Mouse (Mus musculus): ENCODE measurements around the gene Cuedc1. TPM values are rescaled to one million over a fixed set of nuclear protein-coding genes. Genes with fewer than 3 reads are reported as not detected.

Gene Cuedc1
- total and polyA plus RNA-seq, 3 experiments, result 1.0 to 4.8 TPM; not detected in 1

- peaks cover 31 to 33% of the 10 kb centered on the region in 2 experiments for H3K36me3 ChIP-seq (ENCODE audit: control insufficient read depth in 1 of 2, insufficient read depth in 2 of 2, low read length in 2 of 2)
- peak; percentile 41 for DNase-seq (ENCODE audit: low read depth, low spot score)
- no peak for TF ChIP-seq HCFC1 (IDR thresholded peaks at IDR 0.05; ENCODE audit: low read depth, low read length)
- peak in 1 of 2 experiments; percentile 22; a peak in 1 of 4 replicates for TF ChIP-seq POLR2A (IDR thresholded peaks at IDR 0.05; ENCODE audit: control insufficient read depth in 1 of 2, insufficient read depth in 1 of 2, low read depth in 1 of 2, low read length in 2 of 2, poor library complexity in 1 of 2)
Measured at GRCm38 (mm10) chr11:88053821-88054220, 44.0 kb upstream of the Cuedc1 start.

GRCm38 (mm10) chr11:88054589-88054988, 43.3 kb upstream of the Cuedc1 start:
- H3K4me1 ChIP-seq (ENCODE audit: control insufficient read depth in 1 of 2, insufficient read depth in 2 of 2, low read length in 2 of 2), result peaks cover 5 to 9% of the 10 kb centered on the region in 2 experiments
- no peak for TF ChIP-seq EP300 (IDR thresholded peaks at IDR 0.05; ENCODE audit: low read depth in 1 of 2, low read length in 2 of 2)
- peak; percentile 42; the same call in 1 of the 2 replicates for TF ChIP-seq MYC (IDR thresholded peaks at IDR 0.05; ENCODE audit: low read depth, low read length)
- TF ChIP-seq CTCF (IDR thresholded peaks at IDR 0.05 in 2 of 3, conservative IDR thresholded peaks at IDR 0.05 in 1 of 3; ENCODE audit: control insufficient read depth in 1 of 3, insufficient read depth in 1 of 3, low read depth in 2 of 3, low read length in 3 of 3, poor library complexity in 1 of 3, severe bottlenecking in 1 of 3), result peak; percentile 30 to 80 (median 67); a peak in 5 of 6 replicates
- peak; percentile 84 for TF ChIP-seq SIN3A (IDR thresholded peaks at IDR 0.05; ENCODE audit: low read length)
- TF ChIP-seq MXI1 (IDR thresholded peaks at IDR 0.05; ENCODE audit: low read depth, low read length), result peak; percentile 71
- TF ChIP-seq BHLHE40 (IDR thresholded peaks at IDR 0.05; ENCODE audit: borderline replicate concordance, low read depth, low read length), result peak; percentile 32; the same call in 1 of the 2 replicates
- TF ChIP-seq SMC3 (IDR thresholded peaks at IDR 0.05; ENCODE audit: low read depth, low read length), result peak; percentile 75
- TF ChIP-seq ZMIZ1 (IDR thresholded peaks at IDR 0.05; ENCODE audit: low read depth, low read length), result peak; percentile 42
- no peak for TF ChIP-seq CHD2 (IDR thresholded peaks at IDR 0.05; ENCODE audit: low read length)
- 0 out of 2 replicates have a peak, but pooled peaks have one; percentile 36 for TF ChIP-seq TBP (IDR thresholded peaks at IDR 0.05; ENCODE audit: low read depth, low read length)
- TF ChIP-seq JUND (IDR thresholded peaks at IDR 0.05; ENCODE audit: low read depth, low read length), result no peak
- no peak for TF ChIP-seq USF1 (IDR thresholded peaks at IDR 0.05; ENCODE audit: low read depth, low read length)
- TF ChIP-seq GABPA (IDR thresholded peaks at IDR 0.05; ENCODE audit: low read depth, low read length), result no peak
- TF ChIP-seq RAD21 (IDR thresholded peaks at IDR 0.05; ENCODE audit: low read depth, low read length), result peak; percentile 30
- no peak for TF ChIP-seq KAT2A (conservative IDR thresholded peaks at IDR 0.05; ENCODE audit: low read depth, low read length)
- TF ChIP-seq UBTF (IDR thresholded peaks at IDR 0.05; ENCODE audit: borderline replicate concordance, insufficient read depth, low read depth, low read length), result no peak
- TF ChIP-seq HCFC1 (IDR thresholded peaks at IDR 0.05; ENCODE audit: low read depth, low read length), result peak; percentile 33; the same call in 1 of the 2 replicates
- no peak for TF ChIP-seq ZNF384 (IDR thresholded peaks at IDR 0.05; ENCODE audit: low read depth, low read length)
- 0 out of 2 replicates have a peak, but pooled peaks have one; percentile 5 for TF ChIP-seq TCF12 (IDR thresholded peaks at IDR 0.05; ENCODE audit: low read depth, low read length)
- no peak for TF ChIP-seq POLR2A (IDR thresholded peaks at IDR 0.05; ENCODE audit: control insufficient read depth in 1 of 2, insufficient read depth in 1 of 2, low read depth in 1 of 2, low read length in 2 of 2, poor library complexity in 1 of 2)
- peak; percentile 90 for TF ChIP-seq POLR2AphosphoS2 (IDR thresholded peaks at IDR 0.05; ENCODE audit: low read length)
- TF ChIP-seq USF2 (IDR thresholded peaks at IDR 0.05; ENCODE audit: borderline replicate concordance in 1 of 2, insufficient read depth in 1 of 2, low read depth in 1 of 2, low read length in 2 of 2), result no peak
- no peak for TF ChIP-seq E2F4 (IDR thresholded peaks at IDR 0.05; ENCODE audit: borderline replicate concordance, low read depth, low read length)
- TF ChIP-seq RCOR1 (IDR thresholded peaks at IDR 0.05; ENCODE audit: low read depth, low read length), result 0 out of 2 replicates have a peak, but pooled peaks have one; percentile 30
- no peaks in the 10 kb centered on the region for H3K27me3 ChIP-seq (ENCODE audit: control insufficient read depth in 1 of 2, insufficient read depth in 2 of 2, low read length in 2 of 2)
- no peak overlapping the region for H3K9ac ChIP-seq (ENCODE audit: control insufficient read depth, low read depth, low read length, poor library complexity, severe bottlenecking)
- peaks cover 27 to 28% of the 10 kb centered on the region in 2 experiments for H3K36me3 ChIP-seq (ENCODE audit: control insufficient read depth in 1 of 2, insufficient read depth in 2 of 2, low read length in 2 of 2)
- H3K9me3 ChIP-seq (replicated peaks; ENCODE audit: insufficient read depth, low read length), result no peaks in the 10 kb centered on the region
- no peak overlapping the region for H3K27ac ChIP-seq (ENCODE audit: control insufficient read depth, low read depth, low read length)
- no peak overlapping the region for H3K4me3 ChIP-seq (ENCODE audit: control insufficient read depth in 1 of 2, insufficient read depth in 1 of 2, low read depth in 2 of 2, low read length in 2 of 2)
- DNase-seq (ENCODE audit: low read depth, low spot score), result peak; percentile 83
- peaks cover 11% of the 10 kb centered on the region for H3K79me2 ChIP-seq (ENCODE audit: control insufficient read depth, insufficient read depth, low read length, poor library complexity)

More at GRCm38 (mm10) chr11:88053821-88054220, 44.0 kb upstream of the Cuedc1 start:
- no peaks in the 10 kb centered on the region for H3K27me3 ChIP-seq (ENCODE audit: control insufficient read depth in 1 of 2, insufficient read depth in 2 of 2, low read length in 2 of 2)
- no peaks in the 10 kb centered on the region for H3K9me3 ChIP-seq (replicated peaks; ENCODE audit: insufficient read depth, low read length)
- H3K9ac ChIP-seq (ENCODE audit: control insufficient read depth, low read depth, low read length, poor library complexity, severe bottlenecking), result no peak overlapping the region
- H3K4me1 ChIP-seq (ENCODE audit: control insufficient read depth in 1 of 2, insufficient read depth in 2 of 2, low read length in 2 of 2), result peaks cover 5 to 9% of the 10 kb centered on the region in 2 experiments
- no peak overlapping the region for H3K4me3 ChIP-seq (ENCODE audit: control insufficient read depth in 1 of 2, insufficient read depth in 1 of 2, low read depth in 2 of 2, low read length in 2 of 2)
- H3K79me2 ChIP-seq (ENCODE audit: control insufficient read depth, insufficient read depth, low read length, poor library complexity), result peaks cover 19% of the 10 kb centered on the region
- no peak overlapping the region for H3K27ac ChIP-seq (ENCODE audit: control insufficient read depth, low read depth, low read length)

Data from MEL (cell line).